Mouse (Mus musculus) gastrocnemius, postnatal 36 days (tissue): ENCODE measurements at regions not wholly inside any gene's neighbourhood (a gene's known extent, or its start where the extent isn't known, plus 50 kb on each side); places are given as distances from the start of the nearest gene placed in this dataset.

Source experiments
- DNase-seq, 2 experiments: peaks; one replicate each; pipeline ENCODE4 v3.0.0; 2022
- intact Hi-C: fragments of 180-260 bp; cut with DNase I; formaldehyde crosslinking; loops from one replicate; pipeline ENCODE4 v1.15.1; 2025

DNA sequence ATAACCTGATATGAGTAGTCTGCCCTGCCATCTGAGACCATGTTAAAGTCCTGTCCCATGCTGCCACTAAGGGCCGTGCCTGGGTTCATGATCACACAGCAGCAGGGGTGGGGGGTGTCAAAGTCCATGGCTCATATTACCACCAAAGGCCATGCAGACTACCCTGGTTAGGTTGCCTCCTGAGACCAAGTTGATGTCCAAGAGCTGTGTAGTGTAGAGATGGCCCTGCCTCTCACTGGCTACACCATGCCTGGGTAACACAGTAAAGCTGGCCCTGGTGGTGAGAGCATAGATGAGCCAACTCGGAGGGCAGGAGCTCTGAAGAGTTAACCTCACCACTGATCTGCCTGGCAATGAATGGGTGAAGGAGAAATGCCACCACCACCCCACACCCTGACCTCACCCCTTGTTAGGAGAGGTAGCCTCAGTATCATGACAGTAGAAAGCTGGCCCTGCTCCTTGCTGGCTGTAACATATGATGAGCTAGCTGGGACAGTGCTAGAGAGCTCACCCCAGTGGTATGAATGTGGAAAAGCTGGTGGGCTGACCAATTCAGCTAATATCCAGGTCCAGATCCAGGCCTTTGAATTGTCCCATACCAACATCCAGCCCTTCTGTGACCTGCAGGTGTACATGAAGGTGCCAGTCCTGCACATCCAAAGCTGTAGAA lies 258.8 kb downstream of the Lrrn1 start:
- intact Hi-C loops = no loop called here
- no peak for DNase-seq

GRCm38 (mm10) chr6:107797845-107798244 lies 267.0 kb upstream of the Setmar start:
- intact Hi-C loops = no loop called here
- DNase-seq = no peak

- intact Hi-C loops = no loop called here
- DNase-seq = no peak
Observed at GRCm38 (mm10) chr6:107803056-107803455, 261.8 kb upstream of the Setmar start.
